Mouse (Mus musculus): Measurements from ENCODE around the gene Ptk7.

DNA sequence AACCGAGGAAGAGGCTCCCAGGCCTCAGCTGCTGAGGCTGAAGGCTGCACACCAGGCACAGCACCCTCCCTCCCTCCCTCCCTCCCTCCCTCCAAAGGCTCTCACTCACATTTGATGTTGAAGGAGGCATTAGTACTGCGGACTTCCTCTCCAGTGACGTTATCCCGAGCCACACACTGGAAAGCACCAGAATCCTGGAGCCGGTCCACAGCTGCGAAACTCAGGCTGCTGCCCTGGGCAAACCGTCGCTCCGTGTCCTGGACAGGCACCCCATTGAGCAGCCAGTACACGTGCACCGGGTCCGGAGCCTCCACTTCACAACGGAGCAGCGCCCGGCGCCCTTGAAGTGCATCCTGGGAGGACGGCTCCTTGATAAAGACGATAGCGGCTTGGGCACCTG is 37.9 kb downstream of the Ptk7 start:
- TF ChIP-seq CTCF (IDR thresholded peaks at IDR 0.05; ENCODE audit: borderline replicate concordance, extremely low read depth, insufficient read depth, insufficient read length) (no peak), POLR2A (IDR thresholded peaks at IDR 0.05; ENCODE audit: borderline replicate concordance, extremely low read depth, insufficient read depth, insufficient read length, poor library complexity, severe bottlenecking) (no peak)
